Mouse (Mus musculus): ENCODE measurements around the gene Krtap4-1. TPM values are rescaled to one million over a fixed set of nuclear protein-coding genes. Genes with fewer than 3 reads are reported as not detected.
"Not testable (repeated sequence)": the region's sequence is repeated elsewhere in the genome, so short reads cannot be mapped to it uniquely, and the experiment has no call there.

The Krtap4-1 gene
- not detected for polyA plus RNA-seq (2012; fragmentation: generic; extraction: Trizol)
- long read RNA-seq, experiment 1: 0 reads
- long read RNA-seq, experiment 2: 0 reads

DNA sequence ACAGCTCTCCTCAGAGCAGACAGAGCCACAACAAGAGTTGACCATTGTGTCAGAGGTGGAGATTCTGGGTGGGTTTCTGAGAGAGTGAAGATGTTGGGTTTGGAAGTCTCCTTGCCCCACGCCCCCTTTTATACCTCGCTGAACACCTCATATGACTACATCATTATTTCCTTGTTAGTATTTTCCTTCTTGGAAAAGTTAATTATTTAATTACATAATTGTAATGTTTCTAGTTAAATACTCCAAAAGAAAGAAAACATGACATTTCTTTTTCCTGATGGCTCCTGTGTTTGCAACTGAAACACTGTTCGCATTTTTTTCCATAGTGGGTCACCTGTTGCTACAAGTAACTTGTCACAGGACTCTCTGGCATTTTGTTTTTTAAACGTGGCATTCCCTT is at the start of gene Krtap4-1:
Gene Krtap4-1 (minus strand): TSS at position 101 of the 400 bp plus-strand sequence.
- Histone ChIP-seq H3K27me3 (ENCODE audit: control insufficient read depth, insufficient read depth, insufficient read length) (no peaks in the 10 kb centered on the region), H3K79me3 (ENCODE audit: low read depth) (no peaks in the 10 kb centered on the region), H3K79me2 (ENCODE audit: control insufficient read depth, insufficient read depth) (no peaks in the 10 kb centered on the region), H3ac (ENCODE audit: control insufficient read depth, insufficient read length, low read depth) (no peak within 1 kb of the TSS), H3K36me3 (ENCODE audit: control insufficient read depth, insufficient read depth) (no peaks in the 10 kb centered on the region), H3K4me3 (ENCODE audit: insufficient read depth, poor library complexity, severe bottlenecking) (no peak within 1 kb of the TSS)
- no peak for TF ChIP-seq CTCF (IDR thresholded peaks at IDR 0.05; ENCODE audit: control insufficient read depth, insufficient read depth, insufficient read length)
- TF ChIP-seq USF1 (IDR thresholded peaks at IDR 0.05; ENCODE audit: low read depth): no peak
- TF ChIP-seq FOSL1 (IDR thresholded peaks at IDR 0.05; ENCODE audit: insufficient read depth, low read length, poor library complexity, severe bottlenecking): no peak
- no peak for TF ChIP-seq MYOD1 (IDR thresholded peaks at IDR 0.05; ENCODE audit: control insufficient read depth, insufficient read length, low read depth)
- no peak for TF ChIP-seq CEBPB (IDR thresholded peaks at IDR 0.05; ENCODE audit: low read depth)
- TF ChIP-seq MAX (IDR thresholded peaks at IDR 0.05): no peak
- TF ChIP-seq MYOG (IDR thresholded peaks at IDR 0.05; ENCODE audit: control insufficient read depth, extremely low read depth, insufficient read length): no peak

- no peaks in the 10 kb centered on the region for H3K36me3 ChIP-seq (ENCODE audit: control insufficient read depth, insufficient read depth)
- no peaks in the 10 kb centered on the region for H3K79me3 ChIP-seq (ENCODE audit: low read depth)
- no peaks in the 10 kb centered on the region for H3K79me2 ChIP-seq (ENCODE audit: control insufficient read depth, insufficient read depth)
- no peak within 1 kb of the TSS for H3K4me3 ChIP-seq (ENCODE audit: insufficient read depth, poor library complexity, severe bottlenecking)
- H3ac ChIP-seq (ENCODE audit: control insufficient read depth, insufficient read length, low read depth): no peak within 1 kb of the TSS
- H3K27me3 ChIP-seq (ENCODE audit: control insufficient read depth, insufficient read depth, insufficient read length): no peaks in the 10 kb centered on the region
- no peak for TF ChIP-seq MYOD1 (IDR thresholded peaks at IDR 0.05; ENCODE audit: control insufficient read depth, insufficient read length, low read depth)
- TF ChIP-seq MAX (IDR thresholded peaks at IDR 0.05): no peak
- no peak for TF ChIP-seq CTCF (IDR thresholded peaks at IDR 0.05; ENCODE audit: control insufficient read depth, insufficient read depth, insufficient read length)
- no peak for TF ChIP-seq FOSL1 (IDR thresholded peaks at IDR 0.05; ENCODE audit: insufficient read depth, low read length, poor library complexity, severe bottlenecking)
- TF ChIP-seq CEBPB (IDR thresholded peaks at IDR 0.05; ENCODE audit: low read depth): no peak
- TF ChIP-seq USF1 (IDR thresholded peaks at IDR 0.05; ENCODE audit: low read depth): no peak
- no peak for TF ChIP-seq MYOG (IDR thresholded peaks at IDR 0.05; ENCODE audit: control insufficient read depth, extremely low read depth, insufficient read length)
These were observed 37.8 kb upstream of the Krtap4-1 start, which contains the start of gene Krtap4-6 for GRCm38 (mm10) chr11:99665860-99666259. Krtap4-6 (minus strand) TSS chr11:99665960.

DNA sequence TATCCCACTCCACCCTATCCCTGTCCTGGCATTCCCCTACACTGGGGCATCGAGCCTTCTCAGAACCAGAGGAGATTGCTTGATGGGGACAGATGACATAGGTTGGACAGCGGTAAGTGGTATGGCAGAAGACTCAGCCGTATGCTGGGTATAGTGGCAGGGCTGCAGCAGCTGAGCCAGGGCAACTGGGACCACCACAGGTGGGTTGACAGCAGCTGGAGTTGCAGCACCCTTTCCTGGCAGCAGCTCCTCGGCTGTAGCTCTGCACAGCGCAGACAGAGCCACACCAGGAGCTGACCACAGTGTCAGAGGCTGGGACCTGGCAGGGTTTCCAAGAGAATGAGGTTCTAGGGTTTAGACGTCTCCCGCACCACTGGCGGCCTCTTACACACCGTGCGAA is 34.8 kb upstream of the Krtap4-1 start:
- H3ac ChIP-seq (ENCODE audit: control insufficient read depth, insufficient read length, low read depth): no peak overlapping the region
- no peak overlapping the region for H3K4me3 ChIP-seq (ENCODE audit: insufficient read depth, poor library complexity, severe bottlenecking)
- no peaks in the 10 kb centered on the region for H3K79me2 ChIP-seq (ENCODE audit: control insufficient read depth, insufficient read depth)
- no peak for TF ChIP-seq MAX (IDR thresholded peaks at IDR 0.05)
- no peak for TF ChIP-seq MYOG (IDR thresholded peaks at IDR 0.05; ENCODE audit: control insufficient read depth, extremely low read depth, insufficient read length)
- no peak for TF ChIP-seq FOSL1 (IDR thresholded peaks at IDR 0.05; ENCODE audit: insufficient read depth, low read length, poor library complexity, severe bottlenecking)
- TF ChIP-seq CEBPB (IDR thresholded peaks at IDR 0.05; ENCODE audit: low read depth): no peak
- TF ChIP-seq CTCF (IDR thresholded peaks at IDR 0.05; ENCODE audit: control insufficient read depth, insufficient read depth, insufficient read length): no peak
- no peak for TF ChIP-seq MYOD1 (IDR thresholded peaks at IDR 0.05; ENCODE audit: control insufficient read depth, insufficient read length, low read depth)
- no peak for TF ChIP-seq USF1 (IDR thresholded peaks at IDR 0.05; ENCODE audit: low read depth)
- H3K79me3 ChIP-seq (ENCODE audit: low read depth): no peaks in the 10 kb centered on the region
- no peaks in the 10 kb centered on the region for H3K27me3 ChIP-seq (ENCODE audit: control insufficient read depth, insufficient read depth, insufficient read length)
- H3K36me3 ChIP-seq (ENCODE audit: control insufficient read depth, insufficient read depth): no peaks in the 10 kb centered on the region

DNA sequence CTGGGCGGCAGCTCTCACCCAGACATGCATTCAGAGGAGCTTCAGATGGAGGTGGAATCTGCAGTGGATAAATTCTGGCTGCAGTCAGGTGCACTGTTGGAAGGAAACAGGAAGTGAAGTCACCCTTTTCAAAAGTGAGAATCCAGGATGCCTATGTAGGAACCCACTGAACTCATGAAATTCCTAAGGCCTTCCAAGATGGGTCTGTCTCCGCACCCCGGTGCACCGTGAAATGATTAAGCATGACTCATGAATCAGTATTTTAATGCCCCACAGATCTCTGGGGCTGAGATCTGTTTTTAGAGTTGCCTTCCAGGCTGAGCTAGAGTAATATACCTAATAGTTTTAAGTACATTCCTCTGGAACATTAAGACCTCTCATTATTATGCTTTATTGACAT is 31.2 kb upstream of the Krtap4-1 start:
- Histone ChIP-seq H3K79me2 (ENCODE audit: control insufficient read depth, insufficient read depth) (no peaks in the 10 kb centered on the region), H3K4me3 (ENCODE audit: insufficient read depth, poor library complexity, severe bottlenecking) (no peak overlapping the region), H3K36me3 (ENCODE audit: control insufficient read depth, insufficient read depth) (no peaks in the 10 kb centered on the region), H3K27me3 (ENCODE audit: control insufficient read depth, insufficient read depth, insufficient read length) (no peaks in the 10 kb centered on the region), H3ac (ENCODE audit: control insufficient read depth, insufficient read length, low read depth) (no peak overlapping the region), H3K79me3 (ENCODE audit: low read depth) (no peaks in the 10 kb centered on the region)
- TF ChIP-seq USF1 (IDR thresholded peaks at IDR 0.05; ENCODE audit: low read depth) (no peak), MAX (IDR thresholded peaks at IDR 0.05) (no peak), CTCF (IDR thresholded peaks at IDR 0.05; ENCODE audit: control insufficient read depth, insufficient read depth, insufficient read length) (no peak), FOSL1 (IDR thresholded peaks at IDR 0.05; ENCODE audit: insufficient read depth, low read length, poor library complexity, severe bottlenecking) (peak; percentile 2), MYOD1 (IDR thresholded peaks at IDR 0.05; ENCODE audit: control insufficient read depth, insufficient read length, low read depth) (peak; percentile 2), CEBPB (IDR thresholded peaks at IDR 0.05; ENCODE audit: low read depth) (no peak), MYOG (IDR thresholded peaks at IDR 0.05; ENCODE audit: control insufficient read depth, extremely low read depth, insufficient read length) (no peak)

GRCm38 (mm10) chr11:99658467-99659010 is 30.5 kb upstream of the Krtap4-1 start, which contains the start of gene Gm11563:
Gm11563 (minus strand) TSS chr11:99658960.
- not testable (repeated sequence) for H3K27me3 ChIP-seq (ENCODE audit: control insufficient read depth, insufficient read depth, insufficient read length); H3K79me2 ChIP-seq (ENCODE audit: control insufficient read depth, insufficient read depth); H3K79me3 ChIP-seq (ENCODE audit: low read depth); H3ac ChIP-seq (ENCODE audit: control insufficient read depth, insufficient read length, low read depth); H3K4me3 ChIP-seq (ENCODE audit: insufficient read depth, poor library complexity, severe bottlenecking); H3K36me3 ChIP-seq (ENCODE audit: control insufficient read depth, insufficient read depth)
- TF ChIP-seq MYOD1 (IDR thresholded peaks at IDR 0.05; ENCODE audit: control insufficient read depth, insufficient read length, low read depth): peak; percentile 86

DNA sequence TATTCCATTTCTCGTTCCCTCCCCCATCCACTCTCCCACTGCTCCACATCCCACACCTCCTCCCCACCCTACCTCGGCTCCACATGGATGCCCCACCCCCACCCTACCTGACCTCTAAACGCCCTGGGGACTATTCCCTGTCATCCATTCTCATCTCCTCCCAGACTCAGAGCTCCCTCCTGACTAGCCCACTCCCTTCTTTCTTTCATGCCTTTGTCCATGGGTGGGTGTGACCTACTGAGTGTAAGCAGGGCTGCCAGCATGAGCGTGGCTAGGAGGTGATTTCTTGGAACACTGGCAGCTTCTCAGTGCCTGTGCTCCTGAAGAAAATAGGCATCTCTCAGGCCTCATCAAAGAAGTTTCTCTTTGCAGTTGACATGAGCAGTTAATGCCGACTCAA is 29.0 kb upstream of the Krtap4-1 start:
- H3K36me3 ChIP-seq (ENCODE audit: control insufficient read depth, insufficient read depth): no peaks in the 10 kb centered on the region
- H3K4me3 ChIP-seq (ENCODE audit: insufficient read depth, poor library complexity, severe bottlenecking): no peak overlapping the region
- H3K27me3 ChIP-seq (ENCODE audit: control insufficient read depth, insufficient read depth, insufficient read length): no peaks in the 10 kb centered on the region
- H3K79me2 ChIP-seq (ENCODE audit: control insufficient read depth, insufficient read depth): no peaks in the 10 kb centered on the region
- H3K79me3 ChIP-seq (ENCODE audit: low read depth): no peaks in the 10 kb centered on the region
- H3ac ChIP-seq (ENCODE audit: control insufficient read depth, insufficient read length, low read depth): no peak overlapping the region
- TF ChIP-seq MAX (IDR thresholded peaks at IDR 0.05) (no peak), CEBPB (IDR thresholded peaks at IDR 0.05; ENCODE audit: low read depth) (no peak), FOSL1 (IDR thresholded peaks at IDR 0.05; ENCODE audit: insufficient read depth, low read length, poor library complexity, severe bottlenecking) (no peak), USF1 (IDR thresholded peaks at IDR 0.05; ENCODE audit: low read depth) (no peak), MYOG (IDR thresholded peaks at IDR 0.05; ENCODE audit: control insufficient read depth, extremely low read depth, insufficient read length) (no peak), MYOD1 (IDR thresholded peaks at IDR 0.05; ENCODE audit: control insufficient read depth, insufficient read length, low read depth) (no peak), CTCF (IDR thresholded peaks at IDR 0.05; ENCODE audit: control insufficient read depth, insufficient read depth, insufficient read length) (no peak)
